Mouse (Mus musculus) limb, embryonic 11.5 days (tissue): ENCODE measurements around the gene Cul9. TPM values are rescaled to one million over a fixed set of nuclear protein-coding genes. Genes with fewer than 3 reads are reported as not detected.

Experiments
- ATAC-seq: fragments of 200-750 bp; cut with Nextera tagmentation; 2 replicates; pipeline ENCODE4 v1.8.0; 2017; ENCODE audit warnings: low read depth; ENCODE audit not compliant: insufficient number of reproducible peaks, low FRiP score, low TSS enrichment
- DNase-seq: peaks from one replicate; pipeline ENCODE4 v3.0.0-alpha.2; 2015; ENCODE audit warnings: low spot score
- H3K27ac ChIP-seq: fragments of 300-500 bp; sonication (generic); replicated peaks from 2 replicates; pipeline ENCODE4 v1.5.1; 2014; ENCODE audit warnings: low read depth, mild to moderate bottlenecking, low read length
- H3K27me3 ChIP-seq: fragments of 300-500 bp; sonication (generic); 2 replicates; pipeline ENCODE4 v1.6.1; 2014; ENCODE audit warnings: mild to moderate bottlenecking, low read length, mixed read lengths; ENCODE audit not compliant: control insufficient read depth, insufficient read depth
- H3K36me3 ChIP-seq: fragments of 300-500 bp; sonication (generic); 2 replicates; pipeline ENCODE4 v1.6.1; 2014; ENCODE audit warnings: mild to moderate bottlenecking, low read length, moderate library complexity, mixed read lengths; ENCODE audit not compliant: control insufficient read depth, insufficient read depth
- H3K4me1 ChIP-seq: fragments of 300-500 bp; sonication (generic); 2 replicates; pipeline ENCODE4 v1.6.1; 2014; ENCODE audit warnings: low read length, mixed read lengths; ENCODE audit not compliant: control insufficient read depth, insufficient read depth
- H3K4me2 ChIP-seq: fragments of 300-500 bp; sonication (generic); 2 replicates; pipeline ENCODE4 v1.6.1; 2014; ENCODE audit warnings: low read depth, mild to moderate bottlenecking, moderate library complexity; ENCODE audit not compliant: severe bottlenecking
- H3K4me3 ChIP-seq: fragments of 300-500 bp; sonication (generic); 2 replicates; pipeline ENCODE4 v1.5.1; 2014; ENCODE audit warnings: low read depth, low read length
- H3K9ac ChIP-seq: fragments of 300-500 bp; sonication (generic); 2 replicates; pipeline ENCODE4 v1.6.1; 2014; ENCODE audit warnings: mild to moderate bottlenecking, low read length
- H3K9me3 ChIP-seq: fragments of 300-500 bp; sonication (generic); 2 replicates; pipeline ENCODE4 v1.6.1; 2016; ENCODE audit warnings: low read length; ENCODE audit not compliant: control insufficient read depth
- WGBS: fragments of 180-500 bp; shearing (Covaris S2); extraction: QIAGEN DNeasy Blood & Tissue Kit; methylation state at CpG from one replicate; pipeline ENCODE4 v1.1.7; 2014; 5-methylcytosine and 5-hydroxymethylcytosine counted together
- microRNA-seq: library from miRNA; unstranded; fragments of <30 nt; microRNA quantifications from one replicate; pipeline ENCODE4, GENCODE M21; 2016
- polyA plus RNA-seq: library from polyadenylated mRNA; unstranded; fragments of >200 nt; fragmentation: Nextera tagmentation; extraction: Ambion mirVana; gene quantifications from 2 replicates; pipeline ENCODE4 v1.2.1, GENCODE M21; 2014

Cul9 gene
- polyA plus RNA-seq, 1 experiment from 2014 or later, result 3.9 TPM

GRCm38 (mm10) chr17:46452683-46453082 lies 93.5 kb downstream of the Cul9 start:
- H3K9me3 ChIP-seq, result no peaks in the 10 kb centered on the region

More at GRCm38 (mm10) chr17:46452683-46453082, 93.5 kb downstream of the Cul9 start:
- ATAC-seq (no peak), DNase-seq (no peak)
- peaks cover 54% of the 10 kb centered on the region for H3K27me3 ChIP-seq
- no peaks in the 10 kb centered on the region for H3K36me3 ChIP-seq
- H3K27ac ChIP-seq, result no peak overlapping the region
- peaks cover 20% of the 10 kb centered on the region for H3K4me1 ChIP-seq
- H3K4me2 ChIP-seq, result no peak overlapping the region
- WGBS, result 21% methylated on average over 5 of the region's 5 CpGs
- H3K4me3 ChIP-seq, result no peak overlapping the region
- no peak overlapping the region for H3K9ac ChIP-seq

Small RNAs within 50 kb of the gene (microRNA-seq; reads per million reads assigned to microRNA genes)
- gene Mir6976, result not detected

Other genes starting within 250 kb of the Cul9 start
- gene Dlk2, start 249.0 kb downstream of the Cul9 start, polyA plus RNA-seq, result 1.1 and 1.3 TPM in 2 replicates
- gene Abcc10, start 218.0 kb downstream of the Cul9 start, polyA plus RNA-seq, result 5.0 and 5.8 TPM in 2 replicates
- 16.1 and 17.0 TPM in 2 replicates for gene Zfp318, start 162.7 kb downstream of the Cul9 start, polyA plus RNA-seq
- 0.31 TPM in 1 of 2 replicates, not detected in the other for gene Crip3, start 117.5 kb downstream of the Cul9 start, polyA plus RNA-seq
- not detected in 2 replicates for gene Slc22a7, start 107.9 kb downstream of the Cul9 start, polyA plus RNA-seq
- gene Ttbk1, start 58.7 kb downstream of the Cul9 start, polyA plus RNA-seq, result 0.27 and 0.58 TPM in 2 replicates
- gene Dnph1, start 49.7 kb downstream of the Cul9 start, polyA plus RNA-seq, result 59.7 and 62.3 TPM in 2 replicates
- gene Srf, start 9.8 kb upstream of the Cul9 start, polyA plus RNA-seq, result 8.3 and 9.8 TPM in 2 replicates
- gene Ptk7, start 83.1 kb upstream of the Cul9 start, polyA plus RNA-seq, result 50.3 and 60.4 TPM in 2 replicates
- gene Klc4, start 99.6 kb upstream of the Cul9 start, polyA plus RNA-seq, result 23.8 and 25.7 TPM in 2 replicates
- gene Mrpl2, start 99.8 kb upstream of the Cul9 start, polyA plus RNA-seq, result 106 and 126 TPM in 2 replicates
- gene Cul7, start 103.9 kb upstream of the Cul9 start, polyA plus RNA-seq, result 34.6 and 36.3 TPM in 2 replicates
- 59.8 and 61.3 TPM in 2 replicates for gene Rrp36, start 128.0 kb upstream of the Cul9 start, polyA plus RNA-seq
- gene Mea1, start 132.4 kb upstream of the Cul9 start, polyA plus RNA-seq, result 153 and 160 TPM in 2 replicates
- 117 and 121 TPM in 2 replicates for gene Klhdc3, start 134.5 kb upstream of the Cul9 start, polyA plus RNA-seq
- 122 and 135 TPM in 2 replicates for gene Ppp2r5d, start 158.7 kb upstream of the Cul9 start, polyA plus RNA-seq
- gene Pex6, start 165.1 kb upstream of the Cul9 start, polyA plus RNA-seq, result 18.1 and 18.5 TPM in 2 replicates
- gene Gnmt, start 182.8 kb upstream of the Cul9 start, polyA plus RNA-seq, result 0.35 TPM in 1 of 2 replicates, not detected in the other
- gene Cnpy3, start 205.8 kb upstream of the Cul9 start, polyA plus RNA-seq, result 49.1 and 52.4 TPM in 2 replicates
- gene Ptcra, start 217.3 kb upstream of the Cul9 start, polyA plus RNA-seq, result 0.48 and 0.91 TPM in 2 replicates
- gene 2310039H08Rik, start 226.2 kb upstream of the Cul9 start, polyA plus RNA-seq, result 41.8 and 43.4 TPM in 2 replicates
- gene Rpl7l1, start 236.3 kb upstream of the Cul9 start, polyA plus RNA-seq, result 195 and 196 TPM in 2 replicates